Mouse (Mus musculus) adrenal gland, postnatal 25 days (tissue): ENCODE data around the gene Hist1h2bf. TPM values are rescaled to one million over a fixed set of nuclear protein-coding genes. Genes with fewer than 3 reads are reported as not detected.

Source experiments
- DNase-seq: peaks from one replicate; pipeline ENCODE4 v3.0.0; 2021; ENCODE audit warnings: mixed read lengths
- microRNA-seq, 2 experiments: library from miRNA; unstranded; fragments of <30 nt; microRNA quantifications; one replicate each; pipeline ENCODE4 v1.2.0; 2021
- total RNA-seq: library from RNA; stranded (reverse); gene quantifications from 2 replicates; pipeline ENCODE4 v1.2.3, GENCODE M21; 2021

Gene Hist1h2bf
- total RNA-seq, 1 experiment from 2014 or later, result 62.9 TPM

DNA sequence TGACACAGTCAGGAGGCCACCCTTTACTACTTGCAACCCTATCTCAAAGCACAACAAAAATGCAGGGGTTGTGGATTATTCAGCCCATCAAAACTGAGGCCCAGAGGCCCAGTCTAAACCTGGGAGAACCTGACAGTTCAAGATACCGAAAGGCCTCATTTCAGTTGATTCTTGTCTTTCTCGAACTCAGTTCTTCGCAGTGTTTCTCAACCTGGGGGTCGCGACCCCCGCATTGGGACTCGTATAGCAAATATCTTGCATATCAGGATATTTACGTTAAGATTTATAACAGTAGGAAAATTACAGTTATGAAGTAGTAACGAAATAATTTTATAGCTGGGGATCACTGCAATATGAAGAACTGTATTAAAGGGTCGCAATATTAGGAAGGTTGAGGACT lies 48.1 kb downstream of the Hist1h2bf start:
- no peak for DNase-seq

DNA sequence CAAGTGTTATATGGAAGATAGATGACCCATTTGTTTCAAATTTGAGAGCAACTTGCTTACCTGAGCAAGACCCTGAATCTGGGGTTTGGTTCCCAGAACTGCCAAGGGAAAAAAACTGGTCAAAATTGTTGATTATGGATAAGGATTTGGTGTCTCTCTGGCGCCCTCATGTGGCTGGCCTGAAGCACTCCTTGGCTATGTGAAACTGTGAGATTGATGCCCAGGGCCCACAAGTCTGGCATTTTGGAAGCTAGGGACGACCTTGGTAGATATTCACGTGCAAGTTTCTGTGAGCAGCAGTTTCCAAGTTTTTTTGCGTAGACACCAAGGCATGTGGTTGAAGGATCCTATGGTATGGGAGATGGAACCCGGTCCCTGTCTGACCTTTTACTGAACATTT lies 49.3 kb downstream of the Hist1h2bf start:
- peak; percentile 76 for DNase-seq

DNA sequence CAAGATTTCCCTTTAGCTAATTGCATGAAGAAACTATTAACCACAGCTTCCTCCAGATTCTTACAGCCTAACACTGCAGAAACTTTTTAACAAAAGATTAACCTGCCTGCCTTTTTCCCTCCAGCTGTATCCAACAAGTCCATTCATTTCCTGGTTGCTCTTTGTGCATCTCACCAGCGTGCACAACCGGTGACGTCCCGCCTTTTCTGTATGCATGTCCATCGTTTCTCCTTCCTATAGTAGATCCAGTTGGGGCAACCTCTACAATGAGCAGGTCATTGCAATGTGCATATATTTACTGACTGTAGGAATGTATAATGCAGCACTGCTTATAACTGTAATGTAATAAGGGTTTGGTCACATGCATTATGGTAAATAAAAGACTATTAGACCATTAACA lies 50.0 kb downstream of the Hist1h2bf start:
- DNase-seq, result no peak

Small RNA genes lying within 50 kb of the gene (microRNA-seq; reads per million reads assigned to microRNA genes)
- 0 reads per million in 2 experiments for gene Gm44297
- 0 reads per million in 2 experiments for gene Gm44359
- gene Gm44394, result 0 reads per million in 2 experiments

Other genes starting within 250 kb of the Hist1h2bf start
- gene Zfp322a, start 205.0 kb downstream of the Hist1h2bf start, total RNA-seq, result 19.7 and 30.1 TPM in 2 replicates
- 6.4 and 6.9 TPM in 2 replicates for gene Abt1, start 150.3 kb downstream of the Hist1h2bf start, total RNA-seq
- not detected in 2 replicates for gene Btn1a1, start 108.3 kb downstream of the Hist1h2bf start, total RNA-seq
- not detected in 2 replicates for gene Btn2a2, start 85.3 kb downstream of the Hist1h2bf start, total RNA-seq
- 474 and 516 TPM in 2 replicates for gene Hist1h4h, start 43.1 kb downstream of the Hist1h2bf start, total RNA-seq
- 63.3 and 106 TPM in 2 replicates for gene Hist1h2af, start 40.3 kb downstream of the Hist1h2bf start, total RNA-seq
- gene Hist1h3g, start 38.8 kb downstream of the Hist1h2bf start, total RNA-seq, result 24.0 and 39.4 TPM in 2 replicates
- 6.6 and 6.8 TPM in 2 replicates for gene Hist1h2bh, start 30.8 kb downstream of the Hist1h2bf start, total RNA-seq
- gene Hist1h3f, start 30.1 kb downstream of the Hist1h2bf start, total RNA-seq, result 33.9 and 36.7 TPM in 2 replicates
- gene Hist1h4f, start 22.5 kb downstream of the Hist1h2bf start, total RNA-seq, result 127 and 189 TPM in 2 replicates
- 9.5 TPM in 2 replicates for gene Hist1h1d, start 20.9 kb downstream of the Hist1h2bf start, total RNA-seq
- gene Hist1h3e, start 11.8 kb downstream of the Hist1h2bf start, total RNA-seq, result 66.8 and 86.4 TPM in 2 replicates
- 14.5 and 15.5 TPM in 2 replicates for gene Hist1h2ae, start 3.0 kb downstream of the Hist1h2bf start, total RNA-seq
- gene Hist1h2bg, start 2.8 kb downstream of the Hist1h2bf start, total RNA-seq, result 106 and 130 TPM in 2 replicates
- 2.3 and 9.6 TPM in 2 replicates for gene Hist1h2ad, start 185 bp upstream of the Hist1h2bf start, total RNA-seq
- gene Hist1h3d, start 1.6 kb upstream of the Hist1h2bf start, total RNA-seq, result 12.9 and 16.6 TPM in 2 replicates
- gene Hist1h4d, start 7.4 kb upstream of the Hist1h2bf start, total RNA-seq, result 174 and 185 TPM in 2 replicates
- gene Hist1h2be, start 46.9 kb upstream of the Hist1h2bf start, total RNA-seq, result 18.6 and 18.8 TPM in 2 replicates
- gene Hist1h1e, start 48.4 kb upstream of the Hist1h2bf start, total RNA-seq, result 102 and 118 TPM in 2 replicates
- 3.5 and 4.3 TPM in 2 replicates for gene Hist1h2ac, start 109.8 kb upstream of the Hist1h2bf start, total RNA-seq
- 193 and 227 TPM in 2 replicates for gene Hist1h2bc, start 110.0 kb upstream of the Hist1h2bf start, total RNA-seq
- not detected in 2 replicates for gene Hist1h1t, start 121.6 kb upstream of the Hist1h2bf start, total RNA-seq
- 97.6 and 116 TPM in 2 replicates for gene Hist1h4c, start 124.3 kb upstream of the Hist1h2bf start, total RNA-seq
- 37.3 and 49.1 TPM in 2 replicates for gene Hfe, start 136.7 kb upstream of the Hist1h2bf start, total RNA-seq
- gene Hist1h1c, start 164.6 kb upstream of the Hist1h2bf start, total RNA-seq, result 248 and 316 TPM in 2 replicates
- gene Hist1h3c, start 171.4 kb upstream of the Hist1h2bf start, total RNA-seq, result 33.0 and 40.6 TPM in 2 replicates
- gene Hist1h2bb, start 172.5 kb upstream of the Hist1h2bf start, total RNA-seq, result 56.1 and 68.8 TPM in 2 replicates
- 76.6 and 90.4 TPM in 2 replicates for gene Hist1h2ab, start 176.9 kb upstream of the Hist1h2bf start, total RNA-seq
- gene Hist1h3b, start 178.1 kb upstream of the Hist1h2bf start, total RNA-seq, result 94.0 and 112 TPM in 2 replicates
- gene Hist1h4b, start 182.8 kb upstream of the Hist1h2bf start, total RNA-seq, result 127 and 163 TPM in 2 replicates
- gene Hist1h4a, start 187.0 kb upstream of the Hist1h2bf start, total RNA-seq, result 73.8 and 80.4 TPM in 2 replicates
- 78.8 and 80.4 TPM in 2 replicates for gene Hist1h3a, start 188.2 kb upstream of the Hist1h2bf start, total RNA-seq
- gene Hist1h1a, start 189.5 kb upstream of the Hist1h2bf start, total RNA-seq, result 76.4 and 84.2 TPM in 2 replicates
- 0.33 TPM in 1 of 2 replicates, not detected in the other for gene Trim38, start 195.7 kb upstream of the Hist1h2bf start, total RNA-seq
- 0.81 TPM in 1 of 2 replicates, not detected in the other for gene Slc17a2, start 232.8 kb upstream of the Hist1h2bf start, total RNA-seq